Mouse (Mus musculus) brain, embryonic 14.5 days (tissue): Measurements from ENCODE around the gene Prtg. TPM values are rescaled to one million over a fixed set of nuclear protein-coding genes. Genes with fewer than 3 reads are reported as not detected.

Source experiments
- DNase-seq: peaks from one replicate; pipeline ENCODE4 v3.0.0-alpha.2; 2011; ENCODE audit warnings: low read depth
- CTCF ChIP-seq: fragments of 200-500 bp; IDR thresholded peaks from 2 replicates; pipeline ENCODE4 v1.5.1; 2012; ENCODE audit warnings: inconsistent platforms, mild to moderate bottlenecking, moderate library complexity, borderline replicate concordance; ENCODE audit not compliant: insufficient read depth, insufficient read length; ENCODE audit errors: extremely low read depth
- POLR2A ChIP-seq: fragments of 200-500 bp; IDR thresholded peaks from 2 replicates; pipeline ENCODE4 v1.6.1; 2012; ENCODE audit warnings: mild to moderate bottlenecking, inconsistent platforms, borderline replicate concordance; ENCODE audit not compliant: poor library complexity, insufficient read depth, insufficient read length, severe bottlenecking; ENCODE audit errors: extremely low read depth
- polyA plus RNA-seq: library from polyadenylated mRNA; depleted of rRNA; stranded (reverse); fragments of >200 nt; gene quantifications from 2 replicates; pipeline ENCODE4 v1.2.3, GENCODE M21; 2012

The Prtg gene
- polyA plus RNA-seq, 1 experiment: 0.86 TPM

- TF ChIP-seq CTCF (no peak), POLR2A (no peak)
- DNase-seq: peak; percentile 72
These were observed 22.1 kb downstream of the Prtg start for GRCm38 (mm10) chr9:72828616-72829257.

- peak; percentile 76 for DNase-seq
- TF ChIP-seq CTCF: no peak
- TF ChIP-seq POLR2A: no peak
These were observed 27.5 kb downstream of the Prtg start for GRCm38 (mm10) chr9:72833992-72834696.

GRCm38 (mm10) chr9:72835007-72835406 is 28.3 kb downstream of the Prtg start:
- no peak for DNase-seq

GRCm38 (mm10) chr9:72836708-72837495 is 30.2 kb downstream of the Prtg start:
- no peak for TF ChIP-seq CTCF
- no peak for TF ChIP-seq POLR2A
- DNase-seq: no peak

More at GRCm38 (mm10) chr9:72835007-72835406, 28.3 kb downstream of the Prtg start:
- no peak for TF ChIP-seq POLR2A
- no peak for TF ChIP-seq CTCF

- no peak for DNase-seq
- TF ChIP-seq POLR2A: no peak
- no peak for TF ChIP-seq CTCF
These were observed 31.0 kb downstream of the Prtg start for GRCm38 (mm10) chr9:72837598-72838160.

GRCm38 (mm10) chr9:72838256-72838655 is 31.6 kb downstream of the Prtg start:
- TF ChIP-seq CTCF (no peak), POLR2A (no peak)
- DNase-seq: no peak

GRCm38 (mm10) chr9:72839346-72839990 is 32.8 kb downstream of the Prtg start:
- TF ChIP-seq CTCF (no peak), POLR2A (no peak)

GRCm38 (mm10) chr9:72844496-72844895 is 37.8 kb downstream of the Prtg start:
- DNase-seq: no peak
- TF ChIP-seq POLR2A (no peak), CTCF (no peak)

More at GRCm38 (mm10) chr9:72839346-72839990, 32.8 kb downstream of the Prtg start:
- no peak for DNase-seq

GRCm38 (mm10) chr9:72846160-72846559 is 39.5 kb downstream of the Prtg start:
- no peak for TF ChIP-seq POLR2A
- TF ChIP-seq CTCF: no peak
- no peak for DNase-seq

GRCm38 (mm10) chr9:72851541-72851940 is 44.9 kb downstream of the Prtg start:
- no peak for TF ChIP-seq CTCF
- TF ChIP-seq POLR2A: no peak
- no peak for DNase-seq
